Mouse (Mus musculus) intestine, embryonic 16.5 days (tissue): ENCODE measurements at regions not wholly inside any gene's neighbourhood (a gene's known extent, or its start where the extent isn't known, plus 50 kb on each side); places are given as distances from the start of the nearest gene placed in this dataset.
A peak's percentile ranks its signal among the peaks of the same experiment; 100 is the strongest.

Source experiments
- ATAC-seq: fragments of 200-750 bp; cut with Nextera tagmentation; 2 replicates; pipeline ENCODE4 v1.8.0; 2017; ENCODE audit warnings: moderate TSS enrichment, moderate library complexity
- H3K27ac ChIP-seq: fragments of 300-500 bp; sonication (generic); 2 replicates; pipeline ENCODE4 v1.5.1; 2014; ENCODE audit warnings: mild to moderate bottlenecking, low read length
- H3K27me3 ChIP-seq: fragments of 300-500 bp; sonication (generic); replicated peaks from 2 replicates; pipeline ENCODE4 v1.6.1; 2014; ENCODE audit warnings: low read length, control low read depth, mixed read lengths; ENCODE audit not compliant: control insufficient read depth, insufficient read depth
- H3K36me3 ChIP-seq: fragments of 300-500 bp; sonication (generic); 2 replicates; pipeline ENCODE4 v1.6.1; 2014; ENCODE audit warnings: low read length, control low read depth; ENCODE audit not compliant: control insufficient read depth, insufficient read depth
- H3K4me1 ChIP-seq: fragments of 300-500 bp; sonication (generic); 2 replicates; pipeline ENCODE4 v1.6.1; 2014; ENCODE audit warnings: low read length, control low read depth, mixed read lengths; ENCODE audit not compliant: control insufficient read depth, insufficient read depth
- H3K4me2 ChIP-seq: fragments of 300-500 bp; sonication (generic); 2 replicates; pipeline ENCODE4 v1.6.1; 2014; ENCODE audit warnings: low read depth, low read length, control low read depth
- H3K4me3 ChIP-seq: fragments of 300-500 bp; sonication (generic); 2 replicates; pipeline ENCODE4 v1.5.1; 2014; ENCODE audit warnings: mild to moderate bottlenecking, low read length
- H3K9ac ChIP-seq: fragments of 300-500 bp; sonication (generic); 2 replicates; pipeline ENCODE4 v1.6.1; 2014; ENCODE audit warnings: low read depth, low read length
- H3K9me3 ChIP-seq: fragments of 300-500 bp; sonication (generic); 2 replicates; pipeline ENCODE4 v1.6.1; 2016; ENCODE audit warnings: low read length, control low read depth; ENCODE audit not compliant: control insufficient read depth
- WGBS: fragments of 180-500 bp; shearing (Covaris S2); extraction: QIAGEN DNeasy Blood & Tissue Kit; methylation state at CpG from one replicate; pipeline ENCODE4 v1.1.7; 2014; 5-methylcytosine and 5-hydroxymethylcytosine counted together

DNA sequence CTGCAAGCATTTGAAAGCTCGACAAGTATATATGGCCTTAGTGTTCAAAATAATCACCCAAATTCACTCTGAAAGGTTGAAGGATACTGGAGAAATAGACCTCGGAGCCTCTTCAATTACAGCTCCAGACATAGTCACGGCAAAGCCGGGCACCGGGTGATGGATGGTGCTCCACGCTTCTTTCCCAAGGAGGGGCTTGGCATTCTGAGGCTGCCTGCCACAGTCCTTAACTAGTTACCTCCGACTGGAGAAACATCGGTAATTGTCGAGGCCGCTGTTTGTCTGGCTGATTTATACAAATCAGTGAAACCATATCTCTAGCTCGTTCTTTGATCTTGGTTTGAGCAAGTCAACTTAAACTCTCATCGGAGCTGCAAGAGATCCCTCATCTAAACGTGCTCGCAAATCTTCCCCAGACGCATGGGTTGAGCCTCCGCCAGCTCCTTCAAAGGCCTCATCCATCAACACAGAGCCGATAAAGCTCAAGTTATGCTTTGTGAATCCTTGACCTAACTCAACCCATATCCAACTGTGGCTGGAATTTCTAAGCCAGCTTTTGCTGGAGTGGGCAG, 145.4 kb upstream of the Stx16 start:
- Histone ChIP-seq H3K9me3 (no peaks in the 10 kb centered on the region), H3K27ac (no peak overlapping the region), H3K9ac (no peak overlapping the region), H3K4me3 (no peak overlapping the region), H3K36me3 (no peaks in the 10 kb centered on the region), H3K27me3 (no peaks in the 10 kb centered on the region), H3K4me2 (no peak overlapping the region), H3K4me1 (no peaks in the 10 kb centered on the region)
- no peak for ATAC-seq
- WGBS: 77% methylated on average over 17 of the region's 17 CpGs

GRCm38 (mm10) chr2:173935706-173936105, 140.4 kb upstream of the Stx16 start:
- Histone ChIP-seq H3K27ac (no peak overlapping the region), H3K27me3 (no peaks in the 10 kb centered on the region), H3K4me1 (0 out of 2 replicates have a peak, but pooled peaks cover 4% of the 10 kb centered on the region), H3K4me2 (no peak overlapping the region), H3K9me3 (no peaks in the 10 kb centered on the region), H3K4me3 (no peak overlapping the region), H3K36me3 (no peaks in the 10 kb centered on the region), H3K9ac (no peak overlapping the region)
- no peak for ATAC-seq
- 78% methylated on average over 5 of the region's 5 CpGs for WGBS

DNA sequence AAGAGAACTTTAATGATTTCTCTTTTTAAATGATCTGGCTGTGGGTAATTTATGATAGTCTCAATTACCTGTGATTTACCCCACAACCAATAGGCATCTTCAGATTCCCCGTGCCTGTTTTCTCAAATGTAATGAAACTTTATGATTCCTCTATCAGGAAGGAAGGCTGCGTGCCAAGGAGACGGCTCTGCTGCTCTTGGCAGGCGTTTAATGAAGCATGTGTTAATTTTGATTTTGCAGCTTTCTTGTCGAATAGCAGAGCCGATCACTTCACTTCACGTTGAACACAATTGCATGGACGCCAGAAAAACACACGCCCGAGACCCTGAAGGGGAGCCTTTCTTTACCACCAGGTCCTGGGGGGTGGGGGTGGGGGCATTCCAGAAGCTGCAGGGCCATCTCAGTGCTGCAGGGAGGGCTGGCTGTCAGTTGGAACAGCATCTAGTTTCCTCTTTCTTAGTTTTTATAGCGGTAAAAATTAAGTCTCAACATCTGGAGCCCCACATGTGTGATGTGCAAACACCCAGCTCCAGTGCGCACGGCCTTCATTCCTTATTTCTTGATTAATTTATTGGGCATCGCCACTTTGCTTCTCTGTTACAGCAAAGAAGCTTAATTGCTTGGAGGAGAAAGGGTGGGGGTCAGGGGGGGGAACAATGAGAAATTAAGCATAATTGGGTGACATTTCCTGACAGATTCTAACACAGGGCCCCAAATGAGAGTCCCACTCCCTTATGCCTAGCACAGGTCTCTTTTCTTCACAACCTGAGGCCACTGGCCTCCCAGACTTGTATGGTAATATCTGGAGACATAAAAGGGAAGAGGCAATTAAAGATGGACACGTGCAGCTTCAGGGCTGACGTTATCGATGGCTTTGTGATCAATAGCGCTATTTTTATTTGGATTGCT, 138.3 kb upstream of the Stx16 start:
- Histone ChIP-seq H3K9me3 (no peaks in the 10 kb centered on the region), H3K9ac (no peak overlapping the region), H3K36me3 (no peaks in the 10 kb centered on the region), H3K4me1 (0 out of 2 replicates have a peak, but pooled peaks cover 4% of the 10 kb centered on the region), H3K27me3 (no peaks in the 10 kb centered on the region), H3K4me2 (no peak overlapping the region), H3K27ac (no peak overlapping the region), H3K4me3 (no peak overlapping the region)
- no peak for ATAC-seq
- WGBS: 53% methylated on average over 18 of the region's 18 CpGs

- H3K27ac ChIP-seq: no peak overlapping the region
- no peaks in the 10 kb centered on the region for H3K27me3 ChIP-seq
- H3K4me1 ChIP-seq: 0 out of 2 replicates have a peak, but pooled peaks cover 4% of the 10 kb centered on the region
- H3K4me2 ChIP-seq: no peak overlapping the region
- no peak for ATAC-seq
- H3K9ac ChIP-seq: no peak overlapping the region
- H3K4me3 ChIP-seq: no peak overlapping the region
- no peaks in the 10 kb centered on the region for H3K36me3 ChIP-seq
- no peaks in the 10 kb centered on the region for H3K9me3 ChIP-seq
- WGBS: 62% methylated on average over 11 of the region's 11 CpGs
Observed at GRCm38 (mm10) chr2:173938440-173938787, 137.7 kb upstream of the Stx16 start.

- WGBS: 92% methylated on average over 5 of the region's 5 CpGs
- no peaks in the 10 kb centered on the region for H3K4me1 ChIP-seq
- no peaks in the 10 kb centered on the region for H3K9me3 ChIP-seq
- H3K4me3 ChIP-seq: no peak overlapping the region
- no peaks in the 10 kb centered on the region for H3K27me3 ChIP-seq
- no peak overlapping the region for H3K9ac ChIP-seq
- no peak overlapping the region for H3K27ac ChIP-seq
- H3K4me2 ChIP-seq: no peak overlapping the region
- no peaks in the 10 kb centered on the region for H3K36me3 ChIP-seq
- ATAC-seq: no peak
Observed at GRCm38 (mm10) chr2:173945441-173945840, 130.7 kb upstream of the Stx16 start.

DNA sequence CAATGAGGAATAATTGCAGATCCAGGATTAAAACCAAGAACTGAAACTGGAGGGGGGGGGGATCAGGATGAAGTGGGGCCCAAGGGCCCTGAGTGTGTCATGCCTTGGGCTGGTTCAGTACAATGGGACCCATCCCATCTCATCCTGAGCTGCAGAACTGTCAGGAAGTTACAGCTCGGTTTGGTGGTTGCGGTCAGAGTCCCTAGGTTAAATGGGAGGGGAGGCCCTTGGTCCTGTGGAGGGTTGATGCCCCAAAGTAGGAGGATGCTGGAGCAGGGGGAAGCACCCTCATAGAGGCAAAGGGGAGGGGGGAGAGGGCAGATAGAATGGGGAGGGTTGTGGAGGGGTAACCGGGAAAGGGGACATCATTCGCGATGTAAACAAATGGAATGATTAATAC, 127.5 kb upstream of the Stx16 start:
- no peaks in the 10 kb centered on the region for H3K27me3 ChIP-seq
- H3K9ac ChIP-seq: no peak overlapping the region
- 86% methylated on average over 5 of the region's 5 CpGs for WGBS
- no peaks in the 10 kb centered on the region for H3K36me3 ChIP-seq
- H3K9me3 ChIP-seq: no peaks in the 10 kb centered on the region
- no peaks in the 10 kb centered on the region for H3K4me1 ChIP-seq
- no peak overlapping the region for H3K27ac ChIP-seq
- no peak overlapping the region for H3K4me2 ChIP-seq
- H3K4me3 ChIP-seq: no peak overlapping the region
- ATAC-seq: no peak

- Histone ChIP-seq H3K9me3 (no peaks in the 10 kb centered on the region), H3K9ac (no peak overlapping the region), H3K36me3 (no peaks in the 10 kb centered on the region), H3K4me3 (no peak overlapping the region), H3K4me1 (no peaks in the 10 kb centered on the region), H3K27me3 (no peaks in the 10 kb centered on the region), H3K27ac (no peak overlapping the region), H3K4me2 (no peak overlapping the region)
- WGBS: 48% methylated on average over 10 of the region's 10 CpGs
- no peak for ATAC-seq
Observed at GRCm38 (mm10) chr2:173950164-173950891, 125.8 kb upstream of the Stx16 start.

- H3K9ac ChIP-seq: no peak overlapping the region
- no peaks in the 10 kb centered on the region for H3K27me3 ChIP-seq
- no peak overlapping the region for H3K4me3 ChIP-seq
- ATAC-seq: no peak
- no peaks in the 10 kb centered on the region for H3K9me3 ChIP-seq
- no peak overlapping the region for H3K27ac ChIP-seq
- H3K36me3 ChIP-seq: no peaks in the 10 kb centered on the region
- H3K4me1 ChIP-seq: no peaks in the 10 kb centered on the region
- 73% methylated on average over 5 of the region's 5 CpGs for WGBS
- H3K4me2 ChIP-seq: no peak overlapping the region
Observed at GRCm38 (mm10) chr2:173966111-173966510, 110.0 kb upstream of the Stx16 start.

DNA sequence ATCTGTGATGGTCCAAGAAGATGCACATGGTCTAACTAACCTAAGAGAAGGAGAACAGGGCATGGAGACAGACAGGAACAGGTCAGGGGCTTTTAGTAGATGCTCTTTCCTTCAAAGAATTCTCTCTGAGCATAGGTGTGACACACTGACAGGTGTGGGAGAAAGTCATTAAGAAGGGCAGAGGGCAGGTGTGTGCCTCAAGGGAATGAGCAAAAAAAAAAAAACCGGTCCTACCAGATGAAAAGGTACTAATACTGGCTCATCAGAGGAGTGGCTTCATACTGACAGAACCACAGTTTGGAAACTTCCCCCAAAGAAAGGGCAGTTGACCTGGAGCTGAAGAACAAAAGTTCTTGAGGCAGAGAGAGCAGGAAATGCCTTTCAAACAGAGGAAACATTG, 105.3 kb upstream of the Stx16 start:
- Histone ChIP-seq H3K4me3 (no peak overlapping the region), H3K27me3 (no peaks in the 10 kb centered on the region), H3K4me1 (peaks cover 3% of the 10 kb centered on the region; the same call in 1 of the 2 replicates), H3K27ac (no peak overlapping the region; the same call in 1 of the 2 replicates), H3K9ac (no peak overlapping the region), H3K36me3 (no peaks in the 10 kb centered on the region), H3K9me3 (no peaks in the 10 kb centered on the region), H3K4me2 (no peak overlapping the region)
- whole genome bisulfite sequencing: 44% methylated on average over 1 of the region's 1 CpGs
- peak; percentile 92 for ATAC-seq
